Mouse (Mus musculus) heart, adult 18-20 months (tissue): Measurements from ENCODE around the gene Lman2l. TPM values are rescaled to one million over a fixed set of nuclear protein-coding genes. Genes with fewer than 3 reads are reported as not detected.

Experiments used
- DNase-seq, 2 experiments: peaks; one replicate each; pipeline ENCODE4 v3.0.0; 2021 to 2022; ENCODE audit warnings: mixed read lengths in 1 of 2
- total RNA-seq, 2 experiments: library from RNA; stranded (reverse); gene quantifications; 2 replicates each; pipeline ENCODE4 v1.2.3; 2021

Gene Lman2l
- total RNA-seq, 2 experiments from 2014 or later: 26.8 to 29.5 TPM

DNA sequence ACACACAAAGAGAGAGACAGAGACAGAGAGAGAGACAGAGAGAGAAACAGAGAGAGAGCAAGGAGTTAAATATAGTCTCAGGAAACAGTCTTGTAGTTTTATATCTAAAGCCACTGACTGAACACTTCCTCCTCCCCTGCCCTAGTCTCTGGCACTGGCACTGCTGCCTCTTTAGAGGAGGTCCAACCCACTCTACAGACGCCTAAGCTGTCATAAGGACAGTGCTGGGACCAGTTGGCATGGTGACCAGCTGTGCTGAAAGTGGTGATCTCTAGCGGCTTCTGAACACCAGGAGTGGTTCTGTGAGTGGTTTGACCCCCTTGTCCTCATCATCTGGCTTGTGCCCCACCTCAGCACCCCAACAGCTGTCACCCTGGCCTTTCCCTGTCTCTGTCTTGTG lies 16.8 kb upstream of the Lman2l start:
- DNase-seq: no peak

DNA sequence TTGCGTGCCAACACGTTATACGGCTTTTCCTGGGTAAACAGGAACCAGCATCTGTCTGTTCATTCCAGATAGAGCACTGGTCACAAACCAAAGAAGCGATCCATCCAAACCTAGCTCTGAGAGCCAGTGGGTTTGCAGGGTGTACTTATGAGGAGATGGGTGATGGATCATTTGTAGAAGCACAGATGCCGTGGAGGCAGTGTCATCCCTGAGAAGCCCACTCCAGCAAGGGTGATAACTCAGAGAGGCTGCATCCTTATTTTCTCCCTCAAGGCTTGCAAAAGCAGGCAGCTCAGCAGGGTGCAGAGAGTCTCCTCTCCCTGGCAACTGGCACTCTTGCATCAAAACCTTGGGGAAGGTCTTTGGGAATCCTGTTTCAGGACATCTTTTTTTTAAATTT lies 13.1 kb upstream of the Lman2l start:
- DNase-seq: no peak

DNA sequence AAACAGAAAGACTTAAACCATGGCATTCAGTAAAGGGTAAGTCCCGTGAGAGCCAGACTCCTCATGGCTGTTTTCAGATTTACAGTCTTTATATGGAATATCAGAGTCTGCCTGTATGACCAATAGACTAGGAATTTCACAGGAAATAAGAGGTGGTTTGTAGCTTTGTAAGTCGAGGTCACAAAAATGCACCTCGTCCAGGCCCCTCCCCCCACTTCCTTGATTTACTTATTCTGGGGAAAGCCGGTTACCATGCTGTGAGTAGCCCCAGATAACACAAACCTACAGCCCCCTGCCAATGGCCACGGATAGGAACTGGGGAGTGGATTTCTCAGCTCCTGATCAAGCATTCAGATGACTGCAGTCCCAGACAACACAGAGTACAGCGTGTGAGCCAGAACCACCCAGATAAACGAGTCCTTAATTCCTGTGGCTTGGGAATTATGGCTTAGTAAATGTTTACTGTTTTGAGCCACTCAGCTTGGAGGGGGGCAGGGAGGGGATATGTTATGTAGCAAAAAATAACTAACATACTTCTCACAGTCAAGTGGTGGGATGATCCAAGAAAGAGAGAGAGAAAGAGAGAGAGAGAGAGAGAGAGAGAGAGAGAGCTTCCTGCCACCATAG lies 12.4 kb upstream of the Lman2l start:
- no peak for DNase-seq

DNA sequence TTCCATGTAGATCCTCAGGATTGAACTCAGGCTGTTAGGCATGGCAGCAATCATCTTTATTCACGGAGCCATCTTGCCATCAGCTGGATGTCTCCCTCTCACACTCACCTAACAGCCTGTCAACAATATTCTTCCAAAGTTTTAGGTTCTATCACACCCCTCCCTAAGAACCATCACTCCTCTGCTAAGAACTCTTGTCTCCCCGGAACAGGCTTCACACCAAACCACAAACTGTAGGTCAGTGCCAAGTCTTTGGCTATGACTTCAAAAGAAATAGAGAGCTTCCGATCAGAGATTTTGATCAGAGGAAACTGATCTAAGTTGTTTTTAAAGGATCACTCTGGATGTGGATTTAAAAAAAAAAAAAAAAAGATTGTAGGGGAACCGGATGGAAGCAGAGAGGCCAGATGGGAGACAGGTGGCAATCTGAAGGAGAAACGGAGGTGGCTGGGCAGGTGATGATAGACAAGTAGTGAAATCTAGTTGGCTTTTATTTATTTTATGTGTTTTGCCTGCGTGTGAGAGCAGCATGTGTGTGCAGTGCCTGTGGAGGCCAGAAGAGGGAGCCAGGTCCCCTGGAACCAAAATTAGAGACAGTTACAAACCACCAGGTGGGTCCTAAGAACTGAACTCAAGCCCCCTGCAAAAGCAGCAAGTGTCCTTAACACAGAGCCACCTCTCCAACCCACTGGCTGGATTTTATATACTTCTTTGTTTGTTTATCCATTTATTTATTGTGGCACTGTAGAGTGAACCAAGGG lies 9.2 kb upstream of the Lman2l start:
- no peak for DNase-seq

DNA sequence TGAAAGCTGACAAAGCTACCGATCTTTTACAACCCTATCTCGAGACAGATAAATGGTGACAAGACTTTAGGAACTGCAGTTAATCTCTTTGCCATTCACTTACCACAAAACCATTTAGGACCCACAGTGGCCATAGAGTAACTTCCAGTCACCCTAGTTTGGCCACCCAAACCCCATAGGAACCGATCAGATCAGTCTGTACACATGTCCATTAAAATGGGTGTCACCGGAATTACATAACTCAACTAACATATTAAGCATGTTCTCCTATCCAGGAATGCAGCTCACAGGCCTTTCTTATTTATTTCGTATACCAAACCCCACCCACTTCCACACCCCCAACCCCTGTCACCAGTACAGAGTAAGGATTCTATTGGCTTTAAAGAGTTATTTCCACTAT lies 1.8 kb upstream of the Lman2l start:
- DNase-seq: no peak

DNA sequence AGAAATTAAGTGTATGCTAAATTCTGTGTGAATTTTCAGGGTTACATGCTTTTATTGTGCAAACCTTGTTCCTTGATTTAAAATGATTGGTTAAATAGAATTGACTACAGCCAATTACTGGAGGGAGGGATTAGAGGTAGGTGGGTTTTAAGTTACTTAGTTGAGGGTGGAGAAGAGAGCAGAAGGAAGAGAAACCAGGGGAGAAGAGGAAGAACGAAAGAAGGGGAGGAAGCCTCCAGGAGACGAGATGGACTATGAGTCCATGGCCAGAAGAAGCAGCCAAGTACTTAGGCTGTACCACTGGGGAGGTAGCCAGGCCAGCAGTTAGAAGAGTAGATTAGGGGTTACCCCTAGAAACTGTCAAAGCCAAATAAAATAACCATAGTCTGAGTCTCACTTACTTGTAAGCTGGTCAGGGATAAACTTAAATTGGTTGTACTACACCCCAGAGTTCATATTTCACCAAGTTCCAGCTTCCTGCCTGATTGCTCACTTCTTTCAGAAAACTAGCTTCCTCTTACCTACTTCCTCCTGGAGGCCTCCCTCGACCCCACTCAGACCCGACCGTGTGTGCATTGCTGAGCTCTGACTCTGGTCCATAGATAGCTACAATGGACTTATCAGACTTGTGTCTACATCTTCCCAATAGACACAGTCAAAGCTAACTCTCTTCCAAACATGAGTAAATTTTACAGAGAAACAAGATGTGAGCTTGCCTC lies 1.2 kb upstream of the Lman2l start:
- DNase-seq: no peak

DNA sequence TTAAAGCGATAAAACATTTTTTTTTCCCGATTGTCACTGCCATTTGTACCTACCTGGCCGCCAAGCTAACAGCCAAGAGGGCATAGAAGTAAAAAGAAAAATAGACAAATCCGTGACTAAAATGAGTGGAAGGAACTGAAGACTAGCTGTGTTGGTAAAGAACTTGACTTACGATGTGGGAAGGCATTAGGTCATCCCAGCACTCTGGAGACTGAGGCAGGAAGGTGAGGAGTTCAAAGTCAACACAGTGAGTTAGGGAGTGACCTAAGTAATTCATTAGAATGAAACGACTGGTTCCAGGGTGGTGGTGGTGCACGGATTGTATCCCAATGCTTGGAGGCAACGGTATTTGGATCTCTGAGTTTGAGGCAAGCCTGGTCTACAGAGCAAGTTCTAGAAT lies 437 bp upstream of the Lman2l start:
- DNase-seq: no peak

DNA sequence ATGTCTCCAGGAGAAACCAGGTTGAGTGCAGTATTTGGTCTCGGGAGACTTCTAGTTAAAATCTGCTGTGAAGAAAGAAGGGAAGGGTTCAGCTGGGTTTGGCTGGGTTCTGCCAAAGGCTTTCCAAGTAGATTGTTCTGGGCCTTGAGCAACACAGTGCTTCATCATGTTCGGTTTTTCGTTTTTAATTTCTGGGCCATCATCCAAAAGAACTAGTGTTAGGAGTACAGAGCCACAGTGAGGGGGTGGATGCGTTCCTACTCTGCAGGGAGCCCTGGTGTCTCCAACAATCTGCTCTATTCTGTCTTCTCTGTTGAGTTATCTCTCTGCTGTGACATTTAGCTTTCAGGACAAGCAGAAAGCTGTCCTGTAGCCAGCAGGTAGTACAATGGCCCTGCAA lies 4.0 kb downstream of the Lman2l start:
- DNase-seq: peak; percentile 56 to 73

DNA sequence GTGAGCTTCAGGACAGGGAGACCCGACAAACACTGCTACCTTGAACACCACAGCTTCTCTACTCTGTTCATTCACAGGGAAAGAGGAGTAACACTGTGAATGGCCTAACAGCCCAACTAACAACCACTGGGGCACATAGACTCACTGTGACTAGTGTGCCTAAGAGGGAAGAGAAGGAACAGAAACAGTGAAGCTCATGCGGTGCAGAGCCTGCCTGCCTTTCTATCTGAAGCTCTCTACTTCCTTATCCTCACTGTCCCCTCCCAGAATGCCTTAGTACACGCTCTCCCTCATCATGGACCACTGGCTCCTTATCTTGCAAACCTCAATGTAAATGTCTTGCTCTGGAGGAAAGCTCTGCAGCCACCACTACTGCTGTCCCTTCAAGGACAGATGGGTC lies 7.8 kb downstream of the Lman2l start:
- no peak for DNase-seq

DNA sequence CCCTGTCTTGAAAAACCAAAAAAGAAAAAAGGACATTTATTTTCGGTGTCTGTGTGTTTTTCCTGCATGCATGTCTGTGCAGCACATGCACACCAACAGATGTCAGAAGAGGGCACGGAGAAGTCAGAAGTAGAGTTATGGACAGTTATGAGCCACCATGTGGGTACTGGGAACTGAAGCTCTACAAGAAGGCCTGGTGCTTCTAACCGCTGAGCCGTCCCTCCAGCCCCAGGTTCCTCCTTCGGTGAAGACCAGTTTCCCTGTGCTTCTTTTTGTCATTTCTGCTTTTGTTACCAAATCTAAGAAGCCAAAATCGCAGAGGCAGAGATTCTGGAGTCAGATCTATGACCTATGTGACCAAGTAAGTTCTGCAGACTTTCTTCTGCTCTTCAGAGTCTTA lies 8.6 kb downstream of the Lman2l start:
- DNase-seq: no peak

DNA sequence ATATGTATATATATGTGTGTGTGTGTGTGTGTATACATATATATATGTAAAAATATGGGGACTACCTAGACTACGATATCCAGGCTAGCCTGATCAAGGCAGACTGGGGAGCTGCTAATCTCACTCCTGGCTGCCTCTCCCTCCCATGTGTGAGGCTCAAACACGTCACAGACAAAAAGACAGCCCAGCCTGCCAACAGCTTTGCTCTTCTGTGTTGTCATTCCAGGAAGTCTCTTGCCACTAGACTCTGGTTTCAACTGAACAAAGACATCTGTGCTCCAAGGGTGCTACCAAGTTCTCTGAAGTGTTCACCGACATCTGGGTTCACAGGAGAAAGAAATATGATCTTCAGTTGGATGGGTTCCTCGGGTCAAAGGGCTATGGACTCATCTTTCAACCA lies 10.0 kb downstream of the Lman2l start:
- no peak for DNase-seq

DNA sequence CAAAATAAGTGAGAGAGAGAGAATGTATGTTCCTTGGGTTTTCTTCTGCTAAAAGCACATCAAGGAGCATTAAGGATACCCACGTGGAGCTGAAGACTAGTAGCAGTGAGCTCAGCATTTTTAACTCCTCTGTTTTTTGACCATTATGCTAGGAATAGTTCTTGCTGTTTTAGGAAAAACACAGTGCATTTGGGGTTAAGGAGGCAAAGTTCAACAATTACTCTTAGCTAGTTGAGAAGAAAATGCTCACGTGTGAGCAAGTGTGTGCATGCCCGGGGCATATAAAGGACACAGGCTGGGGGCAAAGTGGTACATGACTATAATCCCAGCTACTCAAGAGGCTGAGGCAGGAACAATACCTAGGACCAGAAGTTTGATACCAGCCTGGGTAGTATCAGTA lies 11.5 kb downstream of the Lman2l start:
- no peak for DNase-seq

DNA sequence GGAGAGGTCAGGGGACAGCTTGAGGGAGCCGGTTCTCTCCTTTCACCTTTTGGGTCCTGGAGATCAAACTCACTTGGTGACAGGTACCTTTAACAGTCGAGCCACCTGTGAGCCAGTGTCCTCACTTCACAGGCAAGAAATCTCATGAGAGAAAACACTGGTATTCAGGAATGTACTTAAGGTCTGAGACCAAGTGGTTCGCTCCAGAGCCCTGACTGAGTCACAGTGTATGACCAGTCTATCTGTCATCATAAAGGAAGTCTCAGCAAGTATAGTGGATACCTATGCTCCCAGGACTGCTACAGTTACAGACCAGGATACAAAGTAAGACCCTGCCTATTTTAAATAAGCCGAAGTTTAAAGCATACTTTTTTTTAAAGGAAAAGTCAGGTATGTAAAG lies 12.1 kb downstream of the Lman2l start:
- no peak for DNase-seq

DNA sequence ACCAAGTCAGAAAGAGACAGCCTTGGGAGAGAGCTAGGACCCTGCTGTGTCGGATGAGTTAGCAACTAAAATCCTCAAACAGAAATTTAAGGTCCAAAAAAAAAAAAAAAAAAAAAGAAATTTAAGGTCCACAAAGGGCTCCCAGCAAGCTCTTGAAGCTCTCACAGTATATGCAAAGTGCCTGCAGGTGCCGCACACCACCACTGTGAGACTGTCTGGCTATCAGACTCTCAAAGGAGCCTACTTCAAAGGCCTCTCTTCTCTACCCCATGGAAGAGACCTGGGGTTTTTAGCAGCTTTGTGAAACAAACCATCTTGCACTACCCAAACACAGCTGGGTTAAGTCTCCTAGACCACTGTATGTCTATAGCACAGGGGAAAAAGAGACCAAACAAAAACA lies 15.6 kb downstream of the Lman2l start:
- no peak for DNase-seq

DNA sequence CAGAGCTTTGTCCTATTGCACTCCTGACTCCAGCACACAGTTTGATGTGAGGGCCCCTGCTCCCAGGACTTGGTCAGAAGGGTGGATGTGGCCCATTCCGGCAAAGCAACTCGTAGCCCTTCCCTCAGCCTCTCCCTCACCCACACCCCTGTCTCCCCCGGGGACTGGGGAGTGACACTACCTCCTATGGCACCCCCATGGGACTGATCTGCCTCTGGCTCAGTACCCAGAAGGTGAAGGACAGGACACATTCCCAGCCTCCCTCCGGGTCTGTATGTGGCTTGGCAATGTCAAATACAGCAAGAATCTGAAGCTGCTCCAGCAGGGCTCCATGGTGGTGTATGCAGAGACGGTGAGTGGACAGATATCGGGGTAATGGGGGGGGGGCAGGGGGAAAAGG lies 40.5 kb downstream of the Lman2l start:
- no peak for DNase-seq

DNA sequence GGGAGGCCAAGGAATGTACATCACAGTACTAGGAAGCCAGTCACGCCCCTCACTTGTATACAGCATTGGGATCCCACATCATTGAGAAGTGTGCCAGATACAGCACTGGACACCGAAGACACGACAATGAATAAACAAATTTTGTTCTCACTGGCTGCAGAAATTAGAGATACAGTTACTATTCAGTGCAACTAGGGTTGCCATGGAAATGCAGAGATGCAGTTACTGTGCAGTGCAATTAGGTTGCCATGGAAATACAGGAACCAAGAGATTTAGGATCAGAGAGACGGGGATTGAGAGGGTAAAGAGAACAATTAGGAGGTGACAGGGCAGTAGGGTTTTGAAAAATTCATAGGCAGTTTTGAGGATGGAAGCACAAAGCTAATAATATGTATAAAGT lies 43.6 kb downstream of the Lman2l start:
- DNase-seq: no peak

DNA sequence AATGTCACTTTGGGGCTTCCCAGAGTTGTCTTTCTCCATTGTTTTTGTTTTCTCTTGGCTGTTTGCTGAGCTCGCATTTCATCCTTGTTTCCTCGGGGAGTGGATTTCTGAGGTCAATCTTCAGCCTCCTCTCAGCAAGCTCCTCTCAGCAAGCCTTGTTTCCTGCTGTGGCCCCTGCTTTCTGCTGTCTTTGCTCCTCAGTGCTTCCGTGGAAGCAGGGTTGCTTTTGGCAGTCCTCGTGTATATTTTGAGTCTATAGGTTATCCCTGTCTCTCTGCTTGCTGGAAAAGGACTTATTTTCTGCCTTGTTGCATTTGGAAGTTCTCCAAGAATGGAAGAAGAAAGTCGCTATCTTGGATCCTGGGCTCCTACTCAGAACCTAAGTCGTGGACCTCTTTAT lies 48.0 kb downstream of the Lman2l start:
- DNase-seq: no peak

DNA sequence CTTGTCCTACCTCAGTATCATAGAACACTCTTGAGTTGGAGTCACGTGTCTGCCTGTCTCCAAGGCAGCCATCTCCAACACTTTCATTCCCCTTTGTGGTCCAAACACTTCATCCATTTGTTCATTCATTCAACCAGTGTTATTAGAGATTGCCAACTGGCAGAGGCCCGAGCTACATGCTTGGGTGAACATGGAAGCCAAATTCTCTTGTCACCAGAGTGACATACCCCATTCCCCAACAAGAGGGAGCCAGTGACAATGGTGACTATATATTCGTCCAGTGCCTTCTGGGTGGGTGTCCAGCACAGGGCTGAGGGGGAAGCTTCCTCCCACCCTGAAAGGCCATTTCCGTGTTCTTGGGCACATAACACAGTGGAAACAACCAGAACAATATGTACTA lies 65.5 kb downstream of the Lman2l start:
- DNase-seq: no peak

DNA sequence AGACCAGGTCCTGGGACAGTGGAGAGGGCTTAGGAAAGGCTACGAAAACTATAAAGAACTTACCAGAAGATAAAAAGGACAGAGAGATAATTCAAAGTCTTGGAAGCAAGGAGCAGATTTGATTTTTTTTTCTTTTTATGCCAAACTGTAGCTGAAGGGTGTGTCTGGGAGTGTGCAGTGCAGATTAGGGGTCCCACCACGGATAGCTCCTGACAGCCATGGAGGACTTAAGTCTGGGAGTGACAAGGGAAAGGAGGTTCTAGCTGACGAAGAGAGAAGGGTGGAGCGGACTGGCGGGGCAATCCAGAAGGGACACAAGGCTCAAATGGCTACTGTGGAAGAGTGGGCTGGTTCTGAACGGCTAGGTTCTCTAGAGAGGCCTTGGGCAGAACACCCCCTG lies 66.2 kb downstream of the Lman2l start:
- DNase-seq: no peak

DNA sequence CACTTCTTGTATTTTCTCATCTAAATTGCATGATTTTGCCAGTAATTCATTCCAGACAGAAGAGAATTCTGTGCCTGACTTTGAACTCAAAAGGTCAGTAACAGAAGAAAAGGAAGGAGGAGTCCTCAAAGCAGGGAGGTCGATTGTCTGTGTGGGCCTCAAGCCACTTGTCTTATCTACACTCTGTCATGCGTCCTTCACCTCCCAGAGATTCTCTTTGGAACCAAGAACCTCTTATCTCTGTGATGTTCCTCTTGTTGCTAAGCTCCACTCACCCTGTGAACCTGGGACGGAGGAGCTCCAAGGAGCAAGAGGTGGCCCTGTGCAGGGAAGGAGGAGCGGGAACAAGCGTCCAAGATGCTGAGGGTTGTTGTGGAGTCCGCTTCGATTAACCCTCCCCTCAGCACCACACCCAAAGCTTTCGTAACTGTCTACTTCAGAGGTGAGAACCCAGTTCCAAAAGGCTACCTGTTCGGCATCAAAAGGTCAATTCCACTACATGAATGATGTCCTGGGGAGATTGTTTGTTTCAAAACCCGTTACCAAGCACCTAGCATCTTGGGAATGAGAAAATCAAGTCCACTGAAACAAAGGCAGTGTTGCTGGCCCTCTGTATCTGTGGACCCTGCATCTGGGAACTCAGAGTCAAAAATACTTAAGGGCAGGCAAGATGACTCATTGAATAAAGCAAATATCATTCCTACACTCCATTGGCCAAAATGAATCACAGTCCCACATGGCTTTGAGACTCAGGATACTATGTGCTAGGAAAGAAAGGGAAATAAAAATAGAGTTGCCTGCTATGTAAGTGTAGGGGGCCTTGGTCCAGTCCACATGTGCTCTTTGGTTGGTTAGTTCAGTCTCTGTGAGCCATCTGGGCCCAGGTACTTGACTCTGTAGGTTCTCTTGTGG lies 72.9 kb downstream of the Lman2l start, which contains the start of gene Fer1l5:
TSS of gene Fer1l5 (plus strand) at position 358 of the 912 bp plus-strand sequence.
- DNase-seq: no peak

DNA sequence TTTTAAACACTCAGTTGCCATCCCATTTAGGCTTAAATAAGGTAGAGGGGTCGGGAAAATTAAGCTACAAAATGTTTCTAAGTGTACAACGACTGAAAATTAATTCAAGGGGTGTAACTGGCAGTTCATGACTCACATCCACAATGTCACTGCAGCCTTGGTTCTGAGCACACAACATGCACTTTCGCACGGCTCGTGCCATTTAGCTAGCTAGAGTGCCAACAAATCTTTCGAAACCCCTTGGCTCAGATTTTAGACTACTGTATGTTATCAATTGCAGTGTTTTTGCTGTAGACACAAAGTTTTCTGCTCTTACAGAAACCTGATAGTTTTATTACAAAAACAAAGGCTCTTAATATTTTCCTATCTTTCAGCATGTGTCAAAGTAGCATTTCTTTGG lies 74.2 kb downstream of the Lman2l start:
- no peak for DNase-seq
